Mouse (Mus musculus): ENCODE results near the gene Kctd21. TPM values are rescaled to one million over a fixed set of nuclear protein-coding genes. Genes with fewer than 3 reads are reported as not detected.

Gene Kctd21
- polyA plus RNA-seq, 1 experiment from 2014 or later: 4.4 TPM

- no peaks in the 10 kb centered on the region for H3K9me3 ChIP-seq (replicated peaks)
- H3K4me1 ChIP-seq: no peaks in the 10 kb centered on the region
- H3K36me3 ChIP-seq: peaks cover 99% of the 10 kb centered on the region
- DNase-seq (ENCODE audit: low spot score): no peak
- H3K27ac ChIP-seq (replicated peaks): no peak overlapping the region
- no peaks in the 10 kb centered on the region for H3K27me3 ChIP-seq (ENCODE audit: low read depth, poor library complexity, severe bottlenecking)
- H3K4me3 ChIP-seq: no peak overlapping the region
- 96% methylated on average over 8 of the region's 8 CpGs for WGBS
Measured at GRCm38 (mm10) chr7:97382661-97383060, 50.5 kb downstream of the Kctd21 start.

- Histone ChIP-seq H3K4me3 (no peak overlapping the region), H3K4me1 (no peaks in the 10 kb centered on the region), H3K36me3 (peaks cover 99% of the 10 kb centered on the region), H3K27ac (replicated peaks) (no peak overlapping the region), H3K27me3 (ENCODE audit: low read depth, poor library complexity, severe bottlenecking) (no peaks in the 10 kb centered on the region), H3K9me3 (replicated peaks) (no peaks in the 10 kb centered on the region)
- 94% methylated on average over 10 of the region's 10 CpGs for WGBS
- DNase-seq (ENCODE audit: low spot score): no peak
Measured at GRCm38 (mm10) chr7:97383496-97384132, 51.5 kb downstream of the Kctd21 start.

- H3K27ac ChIP-seq (replicated peaks): no peak overlapping the region
- no peaks in the 10 kb centered on the region for H3K4me1 ChIP-seq
- no peak overlapping the region for H3K4me3 ChIP-seq
- no peaks in the 10 kb centered on the region for H3K9me3 ChIP-seq (replicated peaks)
- H3K27me3 ChIP-seq (ENCODE audit: low read depth, poor library complexity, severe bottlenecking): no peaks in the 10 kb centered on the region
- DNase-seq (ENCODE audit: low spot score): no peak
- WGBS: 94% methylated on average over 7 of the region's 7 CpGs
- H3K36me3 ChIP-seq: peaks cover 100% of the 10 kb centered on the region
Measured at GRCm38 (mm10) chr7:97386106-97386805, 54.1 kb downstream of the Kctd21 start.

GRCm38 (mm10) chr7:97386806-97387370, 54.8 kb downstream of the Kctd21 start:
- no peak overlapping the region for H3K27ac ChIP-seq (replicated peaks)
- WGBS: 96% methylated on average over 5 of the region's 5 CpGs
- no peaks in the 10 kb centered on the region for H3K9me3 ChIP-seq (replicated peaks)
- H3K27me3 ChIP-seq (ENCODE audit: low read depth, poor library complexity, severe bottlenecking): no peaks in the 10 kb centered on the region
- no peak for DNase-seq (ENCODE audit: low spot score)
- no peak overlapping the region for H3K4me3 ChIP-seq
- H3K36me3 ChIP-seq: peaks cover 100% of the 10 kb centered on the region
- no peaks in the 10 kb centered on the region for H3K4me1 ChIP-seq

GRCm38 (mm10) chr7:97387561-97388147, 55.5 kb downstream of the Kctd21 start:
- Histone ChIP-seq H3K27ac (replicated peaks) (no peak overlapping the region), H3K4me3 (no peak overlapping the region), H3K36me3 (peaks cover 100% of the 10 kb centered on the region), H3K9me3 (replicated peaks) (no peaks in the 10 kb centered on the region), H3K27me3 (ENCODE audit: low read depth, poor library complexity, severe bottlenecking) (no peaks in the 10 kb centered on the region), H3K4me1 (no peaks in the 10 kb centered on the region)
- 93% methylated on average over 8 of the region's 8 CpGs for WGBS
- DNase-seq (ENCODE audit: low spot score): no peak

GRCm38 (mm10) chr7:97388541-97388940, 56.4 kb downstream of the Kctd21 start:
- peaks cover 100% of the 10 kb centered on the region for H3K36me3 ChIP-seq
- no peak overlapping the region for H3K27ac ChIP-seq (replicated peaks)
- no peaks in the 10 kb centered on the region for H3K9me3 ChIP-seq (replicated peaks)
- WGBS: 93% methylated on average over 4 of the region's 4 CpGs
- no peak for DNase-seq (ENCODE audit: low spot score)
- H3K27me3 ChIP-seq (ENCODE audit: low read depth, poor library complexity, severe bottlenecking): no peaks in the 10 kb centered on the region
- no peaks in the 10 kb centered on the region for H3K4me1 ChIP-seq
- no peak overlapping the region for H3K4me3 ChIP-seq

- WGBS: 91% methylated on average over 13 of the region's 13 CpGs
- no peak overlapping the region for H3K4me3 ChIP-seq
- H3K4me1 ChIP-seq: peaks cover under 1% of the 10 kb centered on the region; the same call in 1 of the 2 replicates
- no peak for DNase-seq (ENCODE audit: low spot score)
- H3K27ac ChIP-seq (replicated peaks): no peak overlapping the region
- H3K36me3 ChIP-seq: peaks cover 71% of the 10 kb centered on the region
- no peaks in the 10 kb centered on the region for H3K9me3 ChIP-seq (replicated peaks)
- H3K27me3 ChIP-seq (ENCODE audit: low read depth, poor library complexity, severe bottlenecking): no peaks in the 10 kb centered on the region
Measured at GRCm38 (mm10) chr7:97391293-97392078, 59.4 kb downstream of the Kctd21 start.

GRCm38 (mm10) chr7:97392079-97392445, 59.9 kb downstream of the Kctd21 start:
- Histone ChIP-seq H3K4me3 (no peak overlapping the region), H3K4me1 (peaks cover 3% of the 10 kb centered on the region; the same call in 1 of the 2 replicates), H3K36me3 (peaks cover 66% of the 10 kb centered on the region), H3K27ac (replicated peaks) (no peak overlapping the region), H3K9me3 (replicated peaks) (no peaks in the 10 kb centered on the region), H3K27me3 (ENCODE audit: low read depth, poor library complexity, severe bottlenecking) (no peaks in the 10 kb centered on the region)
- 94% methylated on average over 6 of the region's 6 CpGs for WGBS
- no peak for DNase-seq (ENCODE audit: low spot score)

GRCm38 (mm10) chr7:97394375-97394774, 62.2 kb downstream of the Kctd21 start:
- H3K9me3 ChIP-seq (replicated peaks): no peaks in the 10 kb centered on the region
- H3K27ac ChIP-seq (replicated peaks): no peak overlapping the region
- H3K4me1 ChIP-seq: peaks cover 4% of the 10 kb centered on the region; the same call in 1 of the 2 replicates
- H3K4me3 ChIP-seq: no peak overlapping the region
- no peak for DNase-seq (ENCODE audit: low spot score)
- no peaks in the 10 kb centered on the region for H3K27me3 ChIP-seq (ENCODE audit: low read depth, poor library complexity, severe bottlenecking)
- peaks cover 42% of the 10 kb centered on the region for H3K36me3 ChIP-seq
- WGBS: 76% methylated on average over 2 of the region's 2 CpGs

GRCm38 (mm10) chr7:97398943-97399342, 66.8 kb downstream of the Kctd21 start:
- Histone ChIP-seq H3K9me3 (replicated peaks) (no peaks in the 10 kb centered on the region; the same call in 1 of the 2 replicates), H3K27me3 (ENCODE audit: low read depth, poor library complexity, severe bottlenecking) (no peaks in the 10 kb centered on the region), H3K4me3 (no peak overlapping the region), H3K4me1 (peaks cover 26% of the 10 kb centered on the region), H3K27ac (replicated peaks) (no peak overlapping the region), H3K36me3 (peaks cover 29% of the 10 kb centered on the region)
- WGBS: 92% methylated on average over 6 of the region's 6 CpGs
- no peak for DNase-seq (ENCODE audit: low spot score)
